Mouse (Mus musculus): Measurements from ENCODE around the gene Ppt2.

Gene Ppt2

GRCm38 (mm10) chr17:34627943-34628643 lies at the start of gene Ppt2:
Gene Ppt2, minus strand, starts transcription at chr17:34628510.
- peak; percentile 36 to 55 for DNase-seq (ENCODE audit: low spot score in 2 of 2)

GRCm38 (mm10) chr17:34676671-34677070 lies 48.4 kb upstream of the Ppt2 start:
- no peak for DNase-seq (ENCODE audit: low spot score in 2 of 2)

- DNase-seq (ENCODE audit: low spot score in 2 of 2) = no peak
These were observed 47.8 kb upstream of the Ppt2 start for GRCm38 (mm10) chr17:34676093-34676460.

- no peak for DNase-seq (ENCODE audit: low spot score in 2 of 2)
These were observed 47.1 kb upstream of the Ppt2 start for GRCm38 (mm10) chr17:34675205-34676092.

- no peak for DNase-seq (ENCODE audit: low spot score in 2 of 2)
These were observed 46.4 kb upstream of the Ppt2 start for GRCm38 (mm10) chr17:34674524-34675204.

GRCm38 (mm10) chr17:34673139-34673538 lies 44.8 kb upstream of the Ppt2 start:
- no peak for DNase-seq (ENCODE audit: low spot score in 2 of 2)

- no peak for DNase-seq (ENCODE audit: low spot score in 2 of 2)
These were observed 44.0 kb upstream of the Ppt2 start for GRCm38 (mm10) chr17:34672246-34672792.

GRCm38 (mm10) chr17:34671151-34672066 lies 43.1 kb upstream of the Ppt2 start:
- DNase-seq (ENCODE audit: low spot score in 2 of 2) = no peak

- DNase-seq (ENCODE audit: low spot score in 2 of 2) = no peak
These were observed 41.9 kb upstream of the Ppt2 start, which contains the start of gene Tnxb for GRCm38 (mm10) chr17:34670235-34670634. Gene Tnxb, plus strand, starts transcription at chr17:34670535.

GRCm38 (mm10) chr17:34664472-34664871 lies 36.2 kb upstream of the Ppt2 start:
- DNase-seq (ENCODE audit: low spot score in 2 of 2) = no peak

- DNase-seq (ENCODE audit: low spot score in 2 of 2) = no peak
These were observed 35.2 kb upstream of the Ppt2 start for GRCm38 (mm10) chr17:34663558-34663957.

- no peak for DNase-seq (ENCODE audit: low spot score in 2 of 2)
These were observed 34.7 kb upstream of the Ppt2 start for GRCm38 (mm10) chr17:34662978-34663377.

- DNase-seq (ENCODE audit: low spot score in 2 of 2) = no peak
These were observed 34.2 kb upstream of the Ppt2 start for GRCm38 (mm10) chr17:34662468-34662867.

- no peak for DNase-seq (ENCODE audit: low spot score in 2 of 2)
These were observed 32.8 kb upstream of the Ppt2 start for GRCm38 (mm10) chr17:34661121-34661591.

GRCm38 (mm10) chr17:34660259-34660820 lies 32.0 kb upstream of the Ppt2 start:
- no peak for DNase-seq (ENCODE audit: low spot score in 2 of 2)

GRCm38 (mm10) chr17:34659897-34660214 lies 31.5 kb upstream of the Ppt2 start:
- DNase-seq (ENCODE audit: low spot score in 2 of 2) = no peak

- no peak for DNase-seq (ENCODE audit: low spot score in 2 of 2)
These were observed 31.0 kb upstream of the Ppt2 start for GRCm38 (mm10) chr17:34659181-34659896.

GRCm38 (mm10) chr17:34658591-34658990 lies 30.3 kb upstream of the Ppt2 start:
- DNase-seq (ENCODE audit: low spot score in 2 of 2) = no peak

GRCm38 (mm10) chr17:34658145-34658544 lies 29.8 kb upstream of the Ppt2 start:
- DNase-seq (ENCODE audit: low spot score in 2 of 2) = no peak

GRCm38 (mm10) chr17:34657271-34657670 lies 29.0 kb upstream of the Ppt2 start:
- no peak for DNase-seq (ENCODE audit: low spot score in 2 of 2)

All from spleen, postnatal 10 days (tissue).